Mouse (Mus musculus) MEL (cell line): ENCODE data around the gene Rmnd5b. TPM values are rescaled to one million over a fixed set of nuclear protein-coding genes. Genes with fewer than 3 reads are reported as not detected.

ENCODE experiments used
- DNase-seq: peaks from one replicate; pipeline ENCODE4 v3.0.0; 2011; ENCODE audit warnings: low read depth, low spot score
- H3K27ac ChIP-seq: 2 replicates; pipeline ENCODE4 v1.5.1; 2012; ENCODE audit warnings: low read depth, mild to moderate bottlenecking, control low read depth, low read length, moderate library complexity; ENCODE audit not compliant: control insufficient read depth
- H3K27me3 ChIP-seq, 2 experiments: fragments of 150-350 bp in 1 of 2; sonication (generic) in 1 of 2; 2 replicates each; pipeline ENCODE4 v1.6.1; 2012; ENCODE audit warnings: low read length in 2 of 2, mild to moderate bottlenecking in 2 of 2, improper control_type of control experiment in 1 of 2, moderate library complexity in 1 of 2; ENCODE audit not compliant: insufficient read depth in 2 of 2, control insufficient read depth in 1 of 2
- H3K36me3 ChIP-seq, 2 experiments: 2 replicates each; pipeline ENCODE4 v1.6.1; 2012 to 2014; ENCODE audit warnings: low read length in 2 of 2, improper control_type of control experiment in 1 of 2, inconsistent platforms in 1 of 2, mild to moderate bottlenecking in 1 of 2; ENCODE audit not compliant: insufficient read depth in 2 of 2, control insufficient read depth in 1 of 2
- H3K4me1 ChIP-seq, 2 experiments: fragments of 150-350 bp in 1 of 2; sonication (generic) in 1 of 2; 2 replicates each; pipeline ENCODE4 v1.6.1; 2012; ENCODE audit warnings: low read length in 2 of 2, improper control_type of control experiment in 1 of 2, mild to moderate bottlenecking in 1 of 2; ENCODE audit not compliant: insufficient read depth in 2 of 2, control insufficient read depth in 1 of 2
- H3K4me3 ChIP-seq, 2 experiments: fragments of 150-350 bp in 1 of 2; sonication (generic) in 1 of 2; 2 replicates each; pipeline ENCODE4 v1.5.1; 2012; ENCODE audit warnings: low read depth in 2 of 2, low read length in 2 of 2, mild to moderate bottlenecking in 2 of 2, moderate library complexity in 2 of 2, control low read depth in 1 of 2, improper control_type of control experiment in 1 of 2; ENCODE audit not compliant: control insufficient read depth in 1 of 2, insufficient read depth in 1 of 2
- H3K79me2 ChIP-seq: 2 replicates; pipeline ENCODE4 v1.6.1; 2012; ENCODE audit warnings: mild to moderate bottlenecking, low read length, moderate library complexity; ENCODE audit not compliant: control insufficient read depth, poor library complexity, insufficient read depth
- H3K9ac ChIP-seq: 2 replicates; pipeline ENCODE4 v1.6.1; 2012; ENCODE audit warnings: low read depth, mild to moderate bottlenecking, control low read depth, low read length, moderate library complexity; ENCODE audit not compliant: control insufficient read depth, poor library complexity, severe bottlenecking
- H3K9me3 ChIP-seq: fragments of 150-350 bp; sonication (generic); replicated peaks from 2 replicates; pipeline ENCODE4 v1.6.1; 2012; ENCODE audit warnings: mild to moderate bottlenecking, low read length, improper control_type of control experiment, moderate library complexity; ENCODE audit not compliant: insufficient read depth
- BHLHE40 ChIP-seq: IDR thresholded peaks from 2 replicates; pipeline ENCODE4 v1.6.1; 2012; ENCODE audit warnings: low read depth, mild to moderate bottlenecking, inconsistent platforms, low read length, improper control_type of control experiment, borderline replicate concordance
- CTCF ChIP-seq, 3 experiments: IDR thresholded peaks in 2 of 3; conservative IDR thresholded peaks in 1 of 3; 2 replicates each; pipeline ENCODE4 v1.5.1; 2011 to 2012; ENCODE audit warnings: low read length in 3 of 3, low read depth in 2 of 3, mild to moderate bottlenecking in 2 of 3, improper control_type of control experiment in 1 of 3, inconsistent platforms in 1 of 3, mixed read lengths in 1 of 3, moderate library complexity in 1 of 3; ENCODE audit not compliant: control insufficient read depth in 1 of 3, insufficient read depth in 1 of 3, poor library complexity in 1 of 3, severe bottlenecking in 1 of 3
- ELF1 ChIP-seq: IDR thresholded peaks from 2 replicates; pipeline ENCODE4 v1.6.1; 2014; ENCODE audit warnings: low read depth, mild to moderate bottlenecking, inconsistent platforms, low read length, improper control_type of control experiment, moderate library complexity
- ETS1 ChIP-seq: IDR thresholded peaks from 2 replicates; pipeline ENCODE4 v1.6.1; 2012; ENCODE audit warnings: low read depth, mild to moderate bottlenecking, inconsistent platforms, low read length, improper control_type of control experiment, moderate library complexity
- GABPA ChIP-seq: IDR thresholded peaks from 2 replicates; pipeline ENCODE4 v1.6.1; 2012; ENCODE audit warnings: low read depth, mild to moderate bottlenecking, inconsistent platforms, low read length, improper control_type of control experiment, moderate library complexity
- MAFK ChIP-seq: IDR thresholded peaks from 2 replicates; pipeline ENCODE4 v1.6.1; 2011; ENCODE audit warnings: low read depth, mild to moderate bottlenecking, low read length, improper control_type of control experiment, borderline replicate concordance
- MEF2A ChIP-seq: IDR thresholded peaks from 2 replicates; pipeline ENCODE4 v1.6.1; 2014; ENCODE audit warnings: low read depth, mild to moderate bottlenecking, inconsistent platforms, low read length, improper control_type of control experiment; ENCODE audit not compliant: poor library complexity, insufficient replicate concordance, severe bottlenecking; ENCODE audit errors: extremely low read depth
- MXI1 ChIP-seq: IDR thresholded peaks from 2 replicates; pipeline ENCODE4 v1.6.1; 2011; ENCODE audit warnings: mild to moderate bottlenecking, low read depth, low read length, improper control_type of control experiment
- MYB ChIP-seq: IDR thresholded peaks from 2 replicates; pipeline ENCODE4 v1.6.1; 2011; ENCODE audit warnings: mild to moderate bottlenecking, low read depth, low read length, improper control_type of control experiment
- MYC ChIP-seq: IDR thresholded peaks from 2 replicates; pipeline ENCODE4 v1.6.1; 2011; ENCODE audit warnings: low read depth, mild to moderate bottlenecking, low read length, improper control_type of control experiment, moderate library complexity
- POLR2A ChIP-seq, 2 experiments: IDR thresholded peaks; 2 replicates each; pipeline ENCODE4 v1.6.1; 2011 to 2012; ENCODE audit warnings: low read length in 2 of 2, mild to moderate bottlenecking in 2 of 2, control low read depth in 1 of 2, improper control_type of control experiment in 1 of 2, low read depth in 1 of 2, moderate library complexity in 1 of 2; ENCODE audit not compliant: control insufficient read depth in 1 of 2, insufficient read depth in 1 of 2, poor library complexity in 1 of 2
- POLR2AphosphoS2 ChIP-seq: IDR thresholded peaks from 2 replicates; pipeline ENCODE4 v1.6.1; 2011; ENCODE audit warnings: low read length, improper control_type of control experiment
- RCOR1 ChIP-seq: IDR thresholded peaks from 2 replicates; pipeline ENCODE4 v1.6.1; 2012; ENCODE audit warnings: low read depth, mild to moderate bottlenecking, inconsistent platforms, low read length, improper control_type of control experiment
- SMC3 ChIP-seq: IDR thresholded peaks from 2 replicates; pipeline ENCODE4 v1.6.1; 2011; ENCODE audit warnings: low read depth, low read length, improper control_type of control experiment
- USF1 ChIP-seq: IDR thresholded peaks from 2 replicates; pipeline ENCODE4 v1.6.1; 2014; ENCODE audit warnings: low read depth, mild to moderate bottlenecking, inconsistent platforms, low read length, improper control_type of control experiment, moderate library complexity
- USF2 ChIP-seq, 2 experiments: IDR thresholded peaks; 2 replicates each; pipeline ENCODE4 v1.6.1; 2011 to 2012; ENCODE audit warnings: improper control_type of control experiment in 2 of 2, low read length in 2 of 2, borderline replicate concordance in 1 of 2, inconsistent platforms in 1 of 2, low read depth in 1 of 2, mild to moderate bottlenecking in 1 of 2; ENCODE audit not compliant: insufficient read depth in 1 of 2
- ZC3H11A ChIP-seq: IDR thresholded peaks from 2 replicates; pipeline ENCODE4 v1.6.1; 2012; ENCODE audit warnings: low read depth, mild to moderate bottlenecking, inconsistent platforms, low read length, improper control_type of control experiment
- ZMIZ1 ChIP-seq: IDR thresholded peaks from 2 replicates; pipeline ENCODE4 v1.6.1; 2012; ENCODE audit warnings: low read depth, mild to moderate bottlenecking, inconsistent platforms, low read length, improper control_type of control experiment, moderate library complexity
- polyA plus RNA-seq, 2 experiments: library from polyadenylated mRNA; stranded (reverse) in 1 of 2; unstranded in 1 of 2; fragments of >175 nt in 1 of 2; fragments of >200 nt in 1 of 2; gene quantifications; 2 replicates each; pipeline versions ENCODE4 v1.2.1 to v1.2.4; 2012; ENCODE audit warnings: low replicate concordance in 2 of 2, low read depth in 1 of 2; ENCODE audit not compliant: insufficient read length in 2 of 2, insufficient read depth in 1 of 2, missing spikeins in 1 of 2
- total RNA-seq: library from RNA; depleted of rRNA; stranded (reverse); fragments of 300-350 nt; gene quantifications from 2 replicates; pipeline ENCODE4 v1.2.3, GENCODE M21; 2012

Rmnd5b gene
- total and polyA plus RNA-seq, 3 experiments: 52.5 to 63.0 TPM; not detected in 1

DNA sequence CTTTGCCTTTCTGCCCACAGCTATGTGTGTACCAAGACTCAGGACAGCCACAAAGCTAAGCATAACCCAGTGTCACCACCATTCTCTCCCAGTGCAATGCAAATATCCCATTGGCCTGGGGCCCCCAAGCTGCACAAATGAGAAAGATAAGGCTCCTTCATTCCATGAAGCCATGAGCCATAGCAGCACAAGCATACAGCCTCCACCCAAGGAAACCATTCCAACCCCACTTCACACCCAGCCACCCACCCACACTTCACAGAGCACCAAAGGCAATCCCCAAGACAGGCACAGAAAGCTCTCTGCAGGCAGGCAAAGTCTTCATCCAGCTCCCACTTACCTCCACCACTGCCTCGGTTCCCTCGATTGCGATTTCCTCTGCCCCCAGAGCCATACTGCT, 33.4 kb downstream of the Rmnd5b start:
- H3K79me2 ChIP-seq: peaks cover 48% of the 10 kb centered on the region
- peaks cover 40 to 53% of the 10 kb centered on the region in 2 experiments for H3K36me3 ChIP-seq
- H3K9ac ChIP-seq: no peak overlapping the region
- H3K4me1 ChIP-seq: peaks cover 0 to 19% of the 10 kb centered on the region in 2 experiments; a peak in 3 of 4 replicates
- H3K9me3 ChIP-seq: no peaks in the 10 kb centered on the region
- H3K27me3 ChIP-seq: no peaks in the 10 kb centered on the region
- no peak overlapping the region for H3K27ac ChIP-seq
- no peak overlapping the region for H3K4me3 ChIP-seq
- no peak for DNase-seq
- no peak for TF ChIP-seq GABPA
- TF ChIP-seq ELF1: no peak
- TF ChIP-seq POLR2A (IDR thresholded peaks at IDR 0.05; ENCODE audit: control insufficient read depth in 1 of 2, insufficient read depth in 1 of 2, low read depth in 1 of 2, low read length in 2 of 2, poor library complexity in 1 of 2): peak in 1 of 2 experiments; percentile 42; a peak in 2 of 4 replicates
- peak; percentile 67; the same call in 1 of the 2 replicates for TF ChIP-seq POLR2AphosphoS2

DNA sequence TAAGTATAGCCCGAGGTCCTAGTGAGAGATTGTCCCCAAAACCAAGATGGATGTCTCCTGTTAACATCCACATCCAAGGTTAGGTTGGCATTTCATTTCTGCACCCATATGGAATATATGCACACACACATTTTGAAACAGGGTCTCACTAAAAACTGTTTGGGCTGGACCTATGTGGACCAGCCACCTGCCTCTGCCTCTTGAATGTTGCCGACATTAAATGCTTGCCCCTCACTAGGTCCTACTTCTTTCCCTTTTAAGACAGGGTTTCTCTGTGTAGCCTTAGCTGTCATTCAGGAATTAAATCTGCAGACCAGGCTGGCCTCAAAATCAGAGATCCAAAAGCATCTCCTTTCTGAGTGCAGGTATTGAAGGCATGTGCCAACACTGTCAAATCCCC, 38.1 kb downstream of the Rmnd5b start:
- H3K4me3 ChIP-seq: no peak overlapping the region
- DNase-seq: peak; percentile 48
- TF ChIP-seq SMC3: peak; percentile 20; the same call in 1 of the 2 replicates
- TF ChIP-seq POLR2A (IDR thresholded peaks at IDR 0.05; ENCODE audit: control insufficient read depth in 1 of 2, insufficient read depth in 1 of 2, low read depth in 1 of 2, low read length in 2 of 2, poor library complexity in 1 of 2): peak in 1 of 2 experiments; percentile 57; a peak in 2 of 4 replicates
- TF ChIP-seq MYC: no peak
- peak; percentile 31; the same call in 1 of the 2 replicates for TF ChIP-seq MYB
- TF ChIP-seq MEF2A: no peak
- TF ChIP-seq POLR2AphosphoS2: peak; percentile 74; the same call in 1 of the 2 replicates
- H3K4me1 ChIP-seq: peaks cover 2 to 3% of the 10 kb centered on the region in 2 experiments; a peak in 2 of 4 replicates
- H3K36me3 ChIP-seq: peaks cover 38 to 47% of the 10 kb centered on the region in 2 experiments
- H3K9ac ChIP-seq: no peak overlapping the region
- peaks cover 9% of the 10 kb centered on the region for H3K79me2 ChIP-seq
- no peaks in the 10 kb centered on the region for H3K9me3 ChIP-seq
- H3K27me3 ChIP-seq: no peaks in the 10 kb centered on the region
- H3K27ac ChIP-seq: no peak overlapping the region

DNA sequence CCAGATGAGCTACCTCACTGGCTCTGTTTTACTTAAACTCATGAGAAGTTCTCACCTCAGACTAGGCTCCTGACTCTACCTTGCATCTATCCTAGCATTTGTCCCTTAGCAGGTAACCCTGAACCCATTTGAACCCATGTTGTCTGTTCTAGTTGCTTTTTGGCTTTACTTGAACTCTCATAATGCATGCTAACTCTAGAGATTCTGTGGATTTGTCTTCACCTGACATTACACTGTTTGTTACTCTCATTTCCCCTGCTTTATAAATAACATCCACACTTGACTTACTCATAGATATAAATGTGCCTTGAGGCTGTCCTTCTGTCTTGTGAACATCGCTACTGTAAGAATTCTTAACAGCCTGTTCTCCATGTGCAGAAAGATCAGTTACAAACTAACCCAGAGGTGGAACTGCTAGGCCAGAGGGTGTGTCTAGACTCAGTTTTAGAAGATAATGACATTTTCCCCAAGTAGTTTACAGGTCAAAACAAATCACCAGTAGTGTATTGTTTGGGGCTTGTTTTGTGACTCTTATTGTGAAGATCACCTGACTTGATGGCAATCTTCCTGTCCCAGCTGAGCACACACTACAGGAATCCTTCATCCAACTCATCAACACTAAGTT, 40.1 kb downstream of the Rmnd5b start:
- H3K27ac ChIP-seq: 0 out of 2 replicates have a peak overlapping the region, but pooled peaks have one; percentile 9
- H3K9ac ChIP-seq: no peak overlapping the region
- peaks cover 2 to 3% of the 10 kb centered on the region in 2 experiments; a peak in 2 of 4 replicates for H3K4me1 ChIP-seq

More for the DNA sequence above, 40.1 kb downstream of the Rmnd5b start:
- H3K4me3 ChIP-seq: no peak overlapping the region
- H3K9me3 ChIP-seq: no peaks in the 10 kb centered on the region
- H3K36me3 ChIP-seq: peaks cover 34 to 43% of the 10 kb centered on the region in 2 experiments
- peak; percentile 62 for DNase-seq
- H3K79me2 ChIP-seq: no peaks in the 10 kb centered on the region; the same call in 1 of the 2 replicates
- TF ChIP-seq ZMIZ1: no peak
- TF ChIP-seq MYB: peak; percentile 32; the same call in 1 of the 2 replicates
- TF ChIP-seq MXI1: no peak
- no peak for TF ChIP-seq CTCF (IDR thresholded peaks at IDR 0.05 in 2 of 3, conservative IDR thresholded peaks at IDR 0.05 in 1 of 3; ENCODE audit: control insufficient read depth in 1 of 3, insufficient read depth in 1 of 3, low read depth in 2 of 3, low read length in 3 of 3, poor library complexity in 1 of 3, severe bottlenecking in 1 of 3)
- TF ChIP-seq ZC3H11A: no peak
- 0 out of 4 replicates have a peak, but pooled peaks of 1 of the 2 experiments have one; percentile 27 for TF ChIP-seq USF2 (IDR thresholded peaks at IDR 0.05; ENCODE audit: borderline replicate concordance in 1 of 2, insufficient read depth in 1 of 2, low read depth in 1 of 2, low read length in 2 of 2)
- TF ChIP-seq GABPA: no peak
- TF ChIP-seq USF1: peak; percentile 39; the same call in 1 of the 2 replicates
- 0 out of 2 replicates have a peak, but pooled peaks have one; percentile 28 for TF ChIP-seq BHLHE40
- 0 out of 2 replicates have a peak, but pooled peaks have one; percentile 5 for TF ChIP-seq ETS1
- no peak for TF ChIP-seq RCOR1
- TF ChIP-seq POLR2AphosphoS2: peak; percentile 21
- TF ChIP-seq POLR2A (IDR thresholded peaks at IDR 0.05; ENCODE audit: control insufficient read depth in 1 of 2, insufficient read depth in 1 of 2, low read depth in 1 of 2, low read length in 2 of 2, poor library complexity in 1 of 2): peak in 1 of 2 experiments; percentile 15; a peak in 1 of 4 replicates
- TF ChIP-seq MAFK: no peak
- H3K27me3 ChIP-seq: no peaks in the 10 kb centered on the region
